Mouse (Mus musculus) spleen, adult 2 months (tissue): ENCODE data around the gene Hspa4.

Source experiments
- CTCF ChIP-seq: fragments of 200-500 bp; IDR thresholded peaks from 2 replicates; pipeline ENCODE4 v1.5.1; 2011; ENCODE audit warnings: mild to moderate bottlenecking, inconsistent platforms; ENCODE audit not compliant: insufficient read depth, insufficient read length, insufficient replicate concordance; ENCODE audit errors: extremely low read depth
- POLR2A ChIP-seq: fragments of 200-500 bp; IDR thresholded peaks from 2 replicates; pipeline ENCODE4 v1.6.1; 2011; ENCODE audit warnings: low read depth, low read length, inconsistent platforms

GRCm38 (mm10) chr11:53290871-53291270, 9.4 kb downstream of the Hspa4 start:
- no peak for TF ChIP-seq CTCF
- TF ChIP-seq POLR2A: no peak
